Mouse (Mus musculus) lung, adult 2 months (tissue): Measurements from ENCODE around the gene Neurl3. TPM values are rescaled to one million over a fixed set of nuclear protein-coding genes. Genes with fewer than 3 reads are reported as not detected.

Source experiments
- DNase-seq: peaks from one replicate; pipeline ENCODE4 v3.0.0; 2022
- H3K4me1 ChIP-seq: fragments of 200-500 bp; 2 replicates; pipeline ENCODE4 v1.6.1; 2011; ENCODE audit warnings: low read length; ENCODE audit not compliant: control insufficient read depth, insufficient read depth
- H3K4me3 ChIP-seq: fragments of 200-500 bp; replicated peaks from 2 replicates; pipeline ENCODE3; 2011; ENCODE audit warnings: low read depth, mild to moderate bottlenecking, control low read depth, low read length; ENCODE audit errors: extremely low read depth
- CTCF ChIP-seq: fragments of 200-500 bp; IDR thresholded peaks from 2 replicates; pipeline ENCODE4 v1.5.1; 2011; ENCODE audit warnings: mild to moderate bottlenecking, low read length, control low read depth; ENCODE audit not compliant: insufficient read depth
- POLR2A ChIP-seq: fragments of 200-500 bp; IDR thresholded peaks from 2 replicates; pipeline ENCODE4 v1.6.1; 2011; ENCODE audit warnings: low read depth, mild to moderate bottlenecking, control low read depth, low read length, borderline replicate concordance; ENCODE audit errors: extremely low read depth
- WGBS: fragments of 180-500 bp; shearing (Covaris S2); methylation state at CpG from one replicate; pipeline ENCODE4 v1.1.7; 2018; 5-methylcytosine and 5-hydroxymethylcytosine counted together
- polyA plus RNA-seq: library from polyadenylated mRNA; depleted of rRNA; stranded (reverse); fragments of >200 nt; gene quantifications from 2 replicates; pipeline ENCODE4 v1.2.3, GENCODE M21; 2012

Gene Neurl3
- polyA plus RNA-seq, 1 experiment = 26.4 TPM

DNA sequence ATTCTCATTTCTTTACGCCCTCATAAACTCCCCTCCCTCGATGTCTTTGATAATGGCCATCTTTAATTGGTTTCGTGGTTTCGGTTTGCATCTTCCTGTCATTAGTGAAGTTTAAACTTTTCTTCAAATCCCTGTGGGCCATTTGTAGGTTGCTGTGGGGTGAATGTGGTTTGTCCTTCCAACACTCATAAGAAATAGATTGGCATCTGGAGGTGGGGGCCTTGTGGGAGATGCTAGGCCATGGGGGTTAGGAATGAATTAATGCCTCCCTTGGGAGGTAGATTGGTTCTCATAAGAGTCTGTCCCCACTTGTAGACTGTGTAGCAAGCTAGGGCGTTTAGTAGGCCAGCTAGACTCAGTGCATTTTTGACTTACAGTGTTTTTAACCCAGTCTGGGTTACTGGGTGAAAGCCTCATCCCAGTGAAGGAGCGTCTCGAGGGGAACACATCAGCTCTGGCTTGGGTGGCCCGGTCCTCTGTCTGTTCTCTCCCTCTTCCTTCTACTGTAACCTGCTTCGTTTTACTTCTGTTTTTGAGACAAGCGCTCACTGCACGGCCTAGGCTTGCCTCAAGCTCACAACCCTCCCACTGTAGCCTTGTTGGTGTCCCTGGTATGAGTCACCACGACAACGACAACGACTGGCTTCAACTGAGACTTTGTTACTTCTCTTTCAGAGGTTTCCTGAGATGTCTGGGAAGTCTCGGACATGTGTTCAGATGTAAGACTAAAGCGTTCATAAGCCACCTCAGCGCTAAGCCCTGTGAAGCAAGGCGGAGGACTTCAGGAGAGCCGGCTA is 12.6 kb downstream of the Neurl3 start:
- Histone ChIP-seq H3K4me3 (no peak overlapping the region), H3K4me1 (peaks cover 6% of the 10 kb centered on the region)
- 68% methylated on average over 19 of the region's 19 CpGs for WGBS
- no peak for DNase-seq
- TF ChIP-seq POLR2A (no peak), CTCF (no peak)

DNA sequence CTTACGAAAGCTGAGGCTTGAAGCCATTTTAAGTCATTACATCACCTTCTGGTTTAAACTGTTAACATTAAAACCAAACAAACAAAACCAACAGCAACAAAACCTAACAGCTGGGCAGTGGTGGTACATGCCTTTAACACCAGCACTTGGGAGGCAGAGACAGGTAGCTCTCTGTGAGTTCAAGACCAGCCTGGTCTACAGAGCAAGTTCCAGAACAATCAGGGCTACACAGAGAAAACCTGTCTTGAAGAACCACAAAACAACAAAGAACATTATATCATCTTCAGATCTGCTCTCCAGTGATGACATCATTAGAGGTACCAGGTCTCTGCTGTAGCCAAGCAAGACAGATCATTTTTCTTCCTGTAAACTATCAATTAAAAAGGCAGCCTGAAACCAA is 14.1 kb downstream of the Neurl3 start:
- TF ChIP-seq CTCF (no peak), POLR2A (no peak)
- Histone ChIP-seq H3K4me1 (peaks cover 6% of the 10 kb centered on the region), H3K4me3 (no peak overlapping the region)
- DNase-seq = no peak
- 77% methylated on average over 1 of the region's 1 CpGs for WGBS

DNA sequence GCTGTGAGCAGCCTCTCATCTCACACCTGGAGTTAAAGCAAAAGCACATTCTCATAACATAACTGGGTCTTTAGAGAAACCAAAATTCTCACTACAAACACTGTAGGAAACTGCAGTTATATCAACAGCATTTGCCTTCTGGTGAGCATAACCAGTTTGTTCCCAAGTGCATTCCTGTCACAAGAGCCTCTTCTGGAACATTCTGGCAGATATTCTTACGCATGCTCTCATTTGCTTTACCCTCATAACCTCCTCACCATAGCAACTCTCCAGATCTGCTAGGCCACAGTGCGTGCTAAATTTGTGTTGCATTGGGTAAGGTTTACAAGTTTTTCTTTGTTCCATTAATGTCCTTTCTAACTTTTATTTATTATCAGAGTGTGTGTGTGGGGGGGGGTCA is 15.2 kb downstream of the Neurl3 start:
- H3K4me3 ChIP-seq = no peak overlapping the region
- no peak for TF ChIP-seq POLR2A
- TF ChIP-seq CTCF = no peak
- WGBS = 72% methylated on average over 2 of the region's 2 CpGs
- no peak for DNase-seq
- peaks cover 8% of the 10 kb centered on the region for H3K4me1 ChIP-seq

DNA sequence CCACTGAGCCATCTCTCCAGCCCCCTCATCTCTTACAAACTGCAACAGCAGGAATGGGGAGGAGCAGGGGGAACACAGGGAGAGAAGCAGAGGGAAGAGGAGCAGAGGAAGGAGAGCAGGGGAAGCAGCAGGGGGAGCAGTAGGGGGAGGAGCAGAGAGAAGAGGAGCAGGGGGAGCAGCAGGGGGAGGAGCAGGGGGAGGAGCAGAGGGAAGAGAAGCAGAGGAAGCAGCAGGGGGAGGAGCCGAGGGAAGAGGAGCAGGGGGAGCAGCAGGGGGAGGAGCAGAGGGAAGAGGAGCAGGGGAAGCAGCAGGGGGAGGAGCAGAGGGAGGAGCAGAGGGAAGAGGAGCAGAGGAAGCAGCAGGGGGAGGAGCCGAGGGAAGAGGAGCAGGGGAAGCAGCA is 15.8 kb downstream of the Neurl3 start:
- H3K4me1 ChIP-seq = peaks cover 5% of the 10 kb centered on the region
- H3K4me3 ChIP-seq = no peak overlapping the region
- DNase-seq = no peak
- TF ChIP-seq POLR2A = no peak
- TF ChIP-seq CTCF = no peak
- 28% methylated on average over 2 of the region's 2 CpGs for WGBS

DNA sequence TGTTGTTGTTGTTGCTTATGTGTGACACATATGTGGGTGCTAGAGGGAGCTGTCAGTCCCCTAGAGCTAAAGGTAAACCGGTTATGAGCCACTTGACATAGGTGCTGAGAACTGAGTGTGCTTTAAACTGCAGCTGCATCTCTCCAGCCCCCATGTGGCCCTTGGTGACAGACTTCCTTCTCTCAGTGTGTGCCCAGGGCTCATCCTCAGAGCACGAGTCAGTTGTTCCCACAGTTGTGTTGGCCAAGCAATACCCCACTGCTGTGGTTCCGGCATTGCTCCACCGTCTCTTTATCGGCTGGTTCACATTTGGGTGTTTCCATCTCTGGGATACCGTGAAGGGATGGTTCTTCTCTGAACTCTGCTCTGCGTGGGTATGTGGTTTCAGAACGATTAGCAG is 17.2 kb downstream of the Neurl3 start:
- peaks cover 5% of the 10 kb centered on the region for H3K4me1 ChIP-seq
- DNase-seq = no peak
- no peak for TF ChIP-seq CTCF
- TF ChIP-seq POLR2A = no peak
- H3K4me3 ChIP-seq = no peak overlapping the region
- 85% methylated on average over 8 of the region's 8 CpGs for WGBS

DNA sequence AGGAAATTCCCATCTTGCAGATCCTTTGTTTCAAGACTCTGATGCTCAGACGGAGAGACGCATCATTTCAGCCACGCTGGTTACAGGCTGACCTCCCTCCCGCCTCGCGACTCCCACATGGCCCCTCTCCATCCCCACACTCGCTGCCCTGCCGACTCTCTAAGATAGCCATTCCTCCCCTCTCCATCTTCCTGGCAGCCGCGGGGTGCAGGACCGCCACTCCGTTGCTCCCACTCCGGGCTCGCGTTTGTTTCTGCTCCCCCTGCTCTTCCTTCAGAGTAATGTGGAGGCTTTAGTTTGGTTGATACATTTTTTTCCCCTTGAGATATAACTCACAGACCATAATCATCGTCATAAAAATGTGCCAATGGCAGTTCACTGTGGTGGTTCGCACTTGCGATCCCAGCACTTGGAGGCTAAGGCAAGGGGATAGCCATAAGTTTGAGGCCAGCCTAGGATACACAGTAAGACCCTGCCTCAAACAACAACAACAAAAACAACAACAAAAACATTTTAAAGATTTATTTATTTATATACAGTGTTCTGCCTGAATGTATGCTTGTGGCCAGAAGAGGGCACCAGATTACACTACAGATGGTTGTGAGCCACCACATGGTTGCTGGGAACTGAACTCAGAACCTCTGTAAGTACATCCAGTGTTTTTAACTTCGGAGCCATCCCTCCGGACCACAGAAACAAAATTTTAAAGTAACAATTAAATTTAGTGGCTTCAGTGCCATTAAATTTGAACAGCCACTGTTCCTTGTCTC is 18.4 kb downstream of the Neurl3 start:
- WGBS = 40% methylated on average over 20 of the region's 20 CpGs
- Histone ChIP-seq H3K4me1 (peaks cover 5% of the 10 kb centered on the region), H3K4me3 (no peak overlapping the region)
- DNase-seq = no peak
- no peak for TF ChIP-seq CTCF
- no peak for TF ChIP-seq POLR2A

DNA sequence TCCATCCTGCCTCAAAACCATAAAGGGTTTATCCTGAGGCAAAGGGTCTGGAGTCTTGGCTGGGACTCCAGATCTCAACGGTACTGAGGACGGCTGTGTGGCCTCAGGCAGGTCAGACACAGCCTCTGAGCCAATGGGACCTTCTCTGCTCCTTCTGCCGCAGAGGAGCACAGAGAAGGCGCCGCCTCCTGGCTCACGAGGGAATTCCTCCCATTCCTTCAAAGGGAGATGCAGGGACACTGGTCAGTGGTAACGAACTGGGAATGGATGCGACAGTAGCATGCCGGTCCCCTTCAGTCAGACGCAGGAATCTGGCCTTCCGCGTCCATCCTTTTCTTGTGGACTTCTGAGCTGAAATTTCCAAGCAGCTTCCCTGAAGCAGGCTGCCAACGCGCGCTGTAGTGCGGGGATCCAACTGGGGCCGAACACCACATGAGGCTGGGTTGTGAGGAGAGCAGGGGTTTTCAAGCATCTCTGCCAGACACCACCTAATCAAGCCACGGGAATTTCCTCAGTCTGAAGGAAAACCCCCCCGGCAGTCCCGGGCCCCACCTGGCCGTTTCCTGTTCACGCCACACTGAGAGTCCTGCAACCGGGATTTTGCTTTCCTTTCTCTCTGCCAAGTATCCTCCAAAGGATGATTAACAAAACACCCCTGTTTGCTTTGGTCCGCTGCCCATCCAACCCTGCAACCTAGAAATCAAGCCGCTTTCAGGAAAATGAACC is 19.7 kb downstream of the Neurl3 start:
- peak overlapping the region; percentile 26 for H3K4me3 ChIP-seq
- TF ChIP-seq CTCF (peak; percentile 74), POLR2A (no peak)
- peaks cover 5% of the 10 kb centered on the region for H3K4me1 ChIP-seq
- WGBS = 10% methylated on average over 25 of the region's 25 CpGs
- DNase-seq = peak; percentile 49

DNA sequence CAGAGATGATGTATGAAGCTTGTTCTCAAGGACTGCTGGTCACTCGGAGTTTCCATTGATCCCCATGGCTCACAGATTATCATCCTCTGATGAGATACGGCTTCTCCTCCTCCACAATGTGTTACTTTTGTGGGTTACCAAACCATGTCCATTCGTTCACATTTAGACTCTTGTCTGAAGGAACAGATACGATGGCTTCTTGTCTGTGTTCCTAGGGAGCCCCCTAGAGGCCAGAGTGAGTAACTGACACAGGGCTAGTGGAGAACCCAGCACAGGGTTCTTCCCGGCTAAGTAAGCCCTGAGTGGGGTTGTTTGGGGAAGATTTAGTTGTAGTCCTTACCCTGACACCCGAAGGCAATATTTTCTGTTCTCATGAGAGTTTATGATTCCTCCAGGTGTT is 21.7 kb downstream of the Neurl3 start:
- Histone ChIP-seq H3K4me3 (no peak overlapping the region), H3K4me1 (peaks cover 5% of the 10 kb centered on the region)
- peak; percentile 46 for DNase-seq
- WGBS = 3% methylated on average over 6 of the region's 6 CpGs
- no peak for TF ChIP-seq POLR2A
- TF ChIP-seq CTCF = peak; percentile 70

DNA sequence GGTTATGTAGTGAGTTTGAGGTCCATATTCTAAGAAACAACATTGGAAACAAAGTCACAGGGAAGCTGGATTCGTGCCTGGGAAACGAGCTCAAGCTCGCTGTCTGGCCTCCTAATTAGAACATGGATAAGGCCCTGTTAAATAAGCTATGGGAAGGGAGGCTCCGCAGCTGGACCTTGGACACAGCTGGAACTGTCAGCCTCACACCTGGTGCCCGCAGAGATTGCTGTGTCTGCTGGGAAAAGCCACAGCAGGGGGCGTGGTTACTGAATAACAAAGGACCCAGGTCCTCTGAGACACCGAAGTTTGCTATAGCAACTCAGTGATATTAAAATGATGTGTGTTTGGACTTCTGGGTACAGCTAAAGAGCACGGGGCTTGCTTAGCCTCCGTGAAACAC is 23.1 kb downstream of the Neurl3 start:
- DNase-seq = no peak
- Histone ChIP-seq H3K4me3 (no peak overlapping the region), H3K4me1 (peaks cover 5% of the 10 kb centered on the region)
- no peak for TF ChIP-seq CTCF
- TF ChIP-seq POLR2A = no peak
- 26% methylated on average over 9 of the region's 9 CpGs for WGBS
